Mouse (Mus musculus) c-Kit-positive CD71-positive TER-119-negative erythroid progenitor cells, embryonic 14.5 days (primary cell): Measurements from ENCODE around the gene Kat8.
A peak's percentile ranks its signal among the peaks of the same experiment; 100 is the strongest.
"Not testable (repeated sequence)": the region's sequence is repeated elsewhere in the genome, so short reads cannot be mapped to it uniquely, and the experiment has no call there.

Source experiments
- DNase-seq: peaks from one replicate; pipeline ENCODE4 v3.0.0-alpha.2; 2013; ENCODE audit warnings: low read depth

Kat8 gene

GRCm38 (mm10) chr7:127912190-127912871, at the start of gene Kat8:
Gene Kat8 (plus strand): TSS chr7:127912516.
- peak; percentile 91 for DNase-seq

GRCm38 (mm10) chr7:127866434-127866833, 45.9 kb upstream of the Kat8 start:
- DNase-seq, result no peak

- DNase-seq, result no peak
Observed at GRCm38 (mm10) chr7:127867641-127868040, 44.7 kb upstream of the Kat8 start.

GRCm38 (mm10) chr7:127869149-127869810, 43.0 kb upstream of the Kat8 start:
- DNase-seq, result no peak

- no peak for DNase-seq
Observed at GRCm38 (mm10) chr7:127870136-127870821, 42.0 kb upstream of the Kat8 start.

GRCm38 (mm10) chr7:127874812-127875626, 37.3 kb upstream of the Kat8 start:
- no peak for DNase-seq

- peak; percentile 78 for DNase-seq
Observed at GRCm38 (mm10) chr7:127875627-127876001, 36.7 kb upstream of the Kat8 start.

GRCm38 (mm10) chr7:127876041-127876466, 36.3 kb upstream of the Kat8 start, which contains the start of gene Zfp646:
Gene Zfp646 (plus strand): TSS chr7:127876221.
- DNase-seq, result peak; percentile 68

- DNase-seq, result peak; percentile 93
Observed at GRCm38 (mm10) chr7:127876467-127877348, 35.6 kb upstream of the Kat8 start, which contains the start of gene Zfp668. Gene Zfp668 (minus strand): TSS chr7:127876828.

GRCm38 (mm10) chr7:127879301-127879700, 33.0 kb upstream of the Kat8 start:
- no peak for DNase-seq

- no peak for DNase-seq
Observed at GRCm38 (mm10) chr7:127880431-127880830, 31.9 kb upstream of the Kat8 start.

GRCm38 (mm10) chr7:127885951-127886350, 26.4 kb upstream of the Kat8 start:
- DNase-seq, result no peak

- no peak for DNase-seq
Observed at GRCm38 (mm10) chr7:127886551-127886950, 25.8 kb upstream of the Kat8 start.

GRCm38 (mm10) chr7:127887191-127887590, 25.1 kb upstream of the Kat8 start:
- no peak for DNase-seq

- DNase-seq, result no peak
Observed at GRCm38 (mm10) chr7:127887781-127888180, 24.5 kb upstream of the Kat8 start.

GRCm38 (mm10) chr7:127888821-127889220, 23.5 kb upstream of the Kat8 start:
- no peak for DNase-seq

GRCm38 (mm10) chr7:127890798-127891197, 21.5 kb upstream of the Kat8 start, which contains the start of gene Prss53:
Gene Prss53 (minus strand): TSS chr7:127890970.
- DNase-seq, result no peak

- no peak for DNase-seq
Observed at GRCm38 (mm10) chr7:127894480-127894879, 17.8 kb upstream of the Kat8 start.

GRCm38 (mm10) chr7:127895442-127895841, 16.9 kb upstream of the Kat8 start, which contains the start of the genes Gm21974 and Vkorc1:
Gene Gm21974 (minus strand): TSS chr7:127895454.
Gene Vkorc1 (minus strand): TSS chr7:127895617.
- peak; percentile 88 for DNase-seq

GRCm38 (mm10) chr7:127895891-127896290, 16.4 kb upstream of the Kat8 start:
- DNase-seq, result not testable (repeated sequence)

GRCm38 (mm10) chr7:127896384-127896783, 15.9 kb upstream of the Kat8 start:
- peak; percentile 66 for DNase-seq
